Mouse (Mus musculus) myocyte (in vitro differentiated cells): ENCODE measurements at regions not wholly inside any gene's neighbourhood (a gene's known extent, or its start where the extent isn't known, plus 50 kb on each side); places are given as distances from the start of the nearest gene placed in this dataset.

Source experiments
- H3K27me3 ChIP-seq: one replicate; pipeline ENCODE4 v1.6.1; 2011; ENCODE audit not compliant: control insufficient read depth, insufficient read depth, insufficient read length
- H3K36me3 ChIP-seq: one replicate; pipeline ENCODE4 v1.6.1; 2011; ENCODE audit not compliant: control insufficient read depth, insufficient read depth
- H3K4me2 ChIP-seq: one replicate; pipeline ENCODE4 v1.6.1; 2011; ENCODE audit warnings: low read depth, control low read depth
- H3K4me3 ChIP-seq: one replicate; pipeline ENCODE4 v1.5.1; 2011; ENCODE audit warnings: mild to moderate bottlenecking, control low read depth, moderate library complexity
- H3K79me2 ChIP-seq: one replicate; pipeline ENCODE4 v1.6.1; 2011; ENCODE audit not compliant: control insufficient read depth, insufficient read depth
- H3ac ChIP-seq: one replicate; pipeline ENCODE4 v1.6.1; 2011; ENCODE audit not compliant: control insufficient read depth, insufficient read length
- CEBPB ChIP-seq: IDR thresholded peaks from 2 replicates; pipeline ENCODE4 v1.6.1; 2011; ENCODE audit warnings: mild to moderate bottlenecking, moderate library complexity; ENCODE audit not compliant: poor library complexity, insufficient read depth, severe bottlenecking
- E2F4 ChIP-seq: IDR thresholded peaks from one replicate; pipeline ENCODE4 v1.6.1; 2011; ENCODE audit warnings: mild to moderate bottlenecking, control low read depth, moderate library complexity; ENCODE audit not compliant: insufficient read depth
- MAX ChIP-seq: IDR thresholded peaks from one replicate; pipeline ENCODE4 v1.6.1; 2011; ENCODE audit warnings: low read depth, mild to moderate bottlenecking, control low read depth
- MYOD1 ChIP-seq, 3 experiments: IDR thresholded peaks; one replicate each; pipeline ENCODE4 v1.6.1; 2011; ENCODE audit warnings: control low read depth in 2 of 3, low read depth in 2 of 3, mild to moderate bottlenecking in 2 of 3, moderate library complexity in 1 of 3; ENCODE audit not compliant: insufficient read length in 2 of 3, control insufficient read depth in 1 of 3
- MYOG ChIP-seq, 3 experiments: IDR thresholded peaks; one replicate each; pipeline ENCODE4 v1.6.1; 2011; ENCODE audit warnings: control low read depth in 2 of 3, low read depth in 2 of 3, mild to moderate bottlenecking in 2 of 3; ENCODE audit not compliant: insufficient read length in 2 of 3, control insufficient read depth in 1 of 3, insufficient read depth in 1 of 3
- POLR2A ChIP-seq: IDR thresholded peaks from one replicate; pipeline ENCODE4 v1.6.1; 2011; ENCODE audit warnings: low read depth, mild to moderate bottlenecking, control low read depth, moderate library complexity; ENCODE audit not compliant: insufficient read length
- POLR2AphosphoS2 ChIP-seq: IDR thresholded peaks from one replicate; pipeline ENCODE4 v1.6.1; 2011; ENCODE audit warnings: low read depth, control low read depth; ENCODE audit not compliant: insufficient read length
- REST ChIP-seq: IDR thresholded peaks from one replicate; pipeline ENCODE4 v1.6.1; 2011; ENCODE audit warnings: mild to moderate bottlenecking, control low read depth, moderate library complexity; ENCODE audit not compliant: insufficient read depth, insufficient read length
- SRF ChIP-seq: IDR thresholded peaks from one replicate; pipeline ENCODE4 v1.6.1; 2011; ENCODE audit warnings: low read depth; ENCODE audit not compliant: control insufficient read depth, insufficient read length
- TCF12 ChIP-seq: IDR thresholded peaks from one replicate; pipeline ENCODE4 v1.6.1; 2011; ENCODE audit warnings: mild to moderate bottlenecking, control low read depth; ENCODE audit not compliant: poor library complexity, insufficient read depth, severe bottlenecking
- TCF3 ChIP-seq: IDR thresholded peaks from one replicate; pipeline ENCODE4 v1.6.1; 2011; ENCODE audit warnings: low read depth, control low read depth; ENCODE audit not compliant: insufficient read length
- USF1 ChIP-seq: IDR thresholded peaks from one replicate; pipeline ENCODE4 v1.6.1; 2011; ENCODE audit warnings: low read depth, mild to moderate bottlenecking, control low read depth, moderate library complexity

DNA sequence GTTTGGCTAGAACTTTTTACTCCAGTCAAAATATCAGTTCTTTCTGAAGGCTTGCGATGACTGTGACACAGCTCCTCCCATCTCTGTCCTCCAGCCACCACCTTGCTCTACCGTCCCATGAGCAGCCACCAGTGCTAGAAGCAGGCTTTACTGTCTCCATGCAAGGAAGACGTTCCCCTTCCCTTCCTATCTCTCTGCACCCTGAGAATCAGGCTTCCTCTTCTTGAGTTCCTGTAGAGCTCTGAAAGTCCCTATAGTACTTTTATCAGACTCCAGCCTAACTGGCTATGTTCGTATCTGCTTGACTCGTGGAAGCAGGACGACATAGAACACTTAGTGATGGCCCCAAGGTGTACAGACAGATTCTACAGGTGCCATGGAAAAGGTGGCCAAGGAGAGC lies 173.2 kb downstream of the Irs2 start:
- no peaks in the 10 kb centered on the region for H3K36me3 ChIP-seq
- H3K27me3 ChIP-seq: peaks cover 8% of the 10 kb centered on the region
- H3K79me2 ChIP-seq: no peaks in the 10 kb centered on the region
- H3K4me2 ChIP-seq: no peak overlapping the region
- no peak overlapping the region for H3ac ChIP-seq
- H3K4me3 ChIP-seq: no peak overlapping the region
- TF ChIP-seq E2F4: no peak

DNA sequence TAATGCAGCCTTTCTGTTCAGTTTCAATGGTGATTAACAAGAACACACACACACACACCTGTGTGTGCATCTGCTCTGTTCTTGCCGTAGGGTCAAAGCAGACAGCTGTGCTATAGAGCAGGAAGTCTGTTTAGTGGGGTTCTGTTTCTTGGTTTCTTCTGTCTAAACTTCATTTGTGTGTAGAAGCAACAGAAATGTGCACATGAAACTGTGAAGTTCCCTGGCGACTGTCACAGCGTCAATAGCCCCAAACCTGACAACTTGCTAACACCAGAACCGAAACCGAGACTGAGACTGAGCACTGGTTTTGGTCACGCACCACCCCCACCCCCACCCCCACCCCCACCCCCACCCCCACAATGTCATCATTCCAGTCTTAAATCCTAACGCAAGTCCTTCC lies 176.4 kb downstream of the Irs2 start:
- H3K27me3 ChIP-seq: peaks cover 17% of the 10 kb centered on the region
- H3ac ChIP-seq: no peak overlapping the region
- no peak overlapping the region for H3K4me2 ChIP-seq
- H3K36me3 ChIP-seq: no peaks in the 10 kb centered on the region
- no peak overlapping the region for H3K4me3 ChIP-seq
- TF ChIP-seq USF1 (no peak), REST (no peak), MYOG (IDR thresholded peaks at IDR 0.05; ENCODE audit: control insufficient read depth in 1 of 3, insufficient read depth in 1 of 3, insufficient read length in 2 of 3, low read depth in 2 of 3) (no peak), SRF (no peak), MAX (no peak)
- H3K79me2 ChIP-seq: no peaks in the 10 kb centered on the region

GRCm38 (mm10) chr8:10831277-10831676 lies 177.0 kb downstream of the Irs2 start:
- Histone ChIP-seq H3K27me3 (peaks cover 17% of the 10 kb centered on the region), H3ac (no peak overlapping the region), H3K79me2 (no peaks in the 10 kb centered on the region), H3K4me3 (no peak overlapping the region), H3K36me3 (no peaks in the 10 kb centered on the region), H3K4me2 (no peak overlapping the region)
- TF ChIP-seq POLR2AphosphoS2: no peak
- TF ChIP-seq MYOD1 (IDR thresholded peaks at IDR 0.05; ENCODE audit: control insufficient read depth in 1 of 3, insufficient read length in 2 of 3, low read depth in 2 of 3): no peak
- TF ChIP-seq POLR2A: no peak
- TF ChIP-seq MYOG (IDR thresholded peaks at IDR 0.05; ENCODE audit: control insufficient read depth in 1 of 3, insufficient read depth in 1 of 3, insufficient read length in 2 of 3, low read depth in 2 of 3): no peak
- no peak for TF ChIP-seq TCF12
- no peak for TF ChIP-seq USF1
- TF ChIP-seq E2F4: no peak
- no peak for TF ChIP-seq TCF3

- no peak overlapping the region for H3ac ChIP-seq
- no peaks in the 10 kb centered on the region for H3K36me3 ChIP-seq
- no peak overlapping the region for H3K4me2 ChIP-seq
- H3K79me2 ChIP-seq: no peaks in the 10 kb centered on the region
- H3K27me3 ChIP-seq: peaks cover 20% of the 10 kb centered on the region
- H3K4me3 ChIP-seq: no peak overlapping the region
- no peak for TF ChIP-seq MYOG (IDR thresholded peaks at IDR 0.05; ENCODE audit: control insufficient read depth in 1 of 3, insufficient read depth in 1 of 3, insufficient read length in 2 of 3, low read depth in 2 of 3)
Measured at GRCm38 (mm10) chr8:10830835-10831234, 177.4 kb downstream of the Irs2 start.

DNA sequence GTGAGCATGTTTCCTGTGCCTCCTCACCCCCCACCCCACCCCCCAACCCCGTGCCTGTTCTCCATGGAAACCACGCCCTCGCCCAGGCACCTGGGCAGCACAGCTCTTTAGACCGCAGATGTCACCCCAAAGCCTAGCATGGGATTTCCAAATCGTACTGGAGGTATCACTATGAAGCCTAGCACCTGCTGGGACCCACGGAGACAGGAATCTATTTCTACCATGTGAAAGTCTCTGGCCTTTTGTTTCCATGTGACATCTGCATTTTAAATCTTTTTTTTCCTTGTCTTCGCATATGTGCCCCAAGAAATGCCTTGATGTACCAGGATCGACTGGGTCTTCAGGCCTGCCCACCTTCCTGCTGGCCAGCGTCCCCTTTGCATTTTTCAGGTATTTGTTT lies 179.7 kb downstream of the Irs2 start:
- no peak overlapping the region for H3K4me2 ChIP-seq
- TF ChIP-seq REST (no peak), MYOG (IDR thresholded peaks at IDR 0.05; ENCODE audit: control insufficient read depth in 1 of 3, insufficient read depth in 1 of 3, insufficient read length in 2 of 3, low read depth in 2 of 3) (no peak), E2F4 (no peak), POLR2AphosphoS2 (no peak), POLR2A (no peak), SRF (no peak), MYOD1 (IDR thresholded peaks at IDR 0.05; ENCODE audit: control insufficient read depth in 1 of 3, insufficient read length in 2 of 3, low read depth in 2 of 3) (no peak), TCF12 (no peak), MAX (no peak), USF1 (no peak), CEBPB (no peak), TCF3 (no peak)
- peaks cover 29% of the 10 kb centered on the region for H3K27me3 ChIP-seq

DNA sequence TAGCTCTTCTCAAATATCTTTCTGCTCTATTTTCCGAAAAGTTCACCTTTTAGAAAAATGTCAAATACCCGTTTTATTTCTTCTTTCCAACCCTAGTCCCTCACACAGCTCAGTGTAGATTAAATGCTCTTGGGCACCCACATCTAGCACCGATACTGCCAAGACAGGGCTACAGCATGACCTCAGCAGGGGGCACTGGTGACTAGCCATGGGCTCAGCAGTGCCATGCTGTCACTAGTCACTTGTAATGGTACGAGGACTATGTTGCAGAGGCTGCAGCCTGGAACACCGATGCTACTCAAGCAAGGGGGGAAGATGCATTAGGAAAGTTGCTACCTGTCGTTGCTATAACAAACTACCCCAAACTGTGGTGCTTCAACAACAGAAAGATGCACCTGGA lies 180.7 kb downstream of the Irs2 start:
- no peaks in the 10 kb centered on the region for H3K79me2 ChIP-seq
- H3K4me2 ChIP-seq: no peak overlapping the region
- H3K4me3 ChIP-seq: no peak overlapping the region
- no peak overlapping the region for H3ac ChIP-seq
- no peak for TF ChIP-seq CEBPB
- no peak for TF ChIP-seq MYOD1 (IDR thresholded peaks at IDR 0.05; ENCODE audit: control insufficient read depth in 1 of 3, insufficient read length in 2 of 3, low read depth in 2 of 3)
- no peak for TF ChIP-seq MAX
- no peak for TF ChIP-seq TCF12
- TF ChIP-seq POLR2AphosphoS2: no peak
- no peak for TF ChIP-seq SRF
- no peak for TF ChIP-seq TCF3
- TF ChIP-seq POLR2A: no peak
- TF ChIP-seq MYOG (IDR thresholded peaks at IDR 0.05; ENCODE audit: control insufficient read depth in 1 of 3, insufficient read depth in 1 of 3, insufficient read length in 2 of 3, low read depth in 2 of 3): no peak
- no peak for TF ChIP-seq REST
- TF ChIP-seq E2F4: no peak
- no peak for TF ChIP-seq USF1
- no peaks in the 10 kb centered on the region for H3K36me3 ChIP-seq
- H3K27me3 ChIP-seq: peaks cover 35% of the 10 kb centered on the region

More for the DNA sequence above, 179.7 kb downstream of the Irs2 start:
- Histone ChIP-seq H3K79me2 (no peaks in the 10 kb centered on the region), H3K36me3 (no peaks in the 10 kb centered on the region), H3ac (no peak overlapping the region), H3K4me3 (no peak overlapping the region)
